Mouse (Mus musculus) CH12F3 (cell line): ENCODE data around the gene Gramd1a.

ENCODE experiments used
- in situ Hi-C: fragments of 300-500 bp; cut with MboI; formaldehyde crosslinking; loops from 2 replicates; pipeline ENCODE4 v1.14.3; 2020; ENCODE audit warnings: low sequenced_read_pairs

Gene Gramd1a

DNA sequence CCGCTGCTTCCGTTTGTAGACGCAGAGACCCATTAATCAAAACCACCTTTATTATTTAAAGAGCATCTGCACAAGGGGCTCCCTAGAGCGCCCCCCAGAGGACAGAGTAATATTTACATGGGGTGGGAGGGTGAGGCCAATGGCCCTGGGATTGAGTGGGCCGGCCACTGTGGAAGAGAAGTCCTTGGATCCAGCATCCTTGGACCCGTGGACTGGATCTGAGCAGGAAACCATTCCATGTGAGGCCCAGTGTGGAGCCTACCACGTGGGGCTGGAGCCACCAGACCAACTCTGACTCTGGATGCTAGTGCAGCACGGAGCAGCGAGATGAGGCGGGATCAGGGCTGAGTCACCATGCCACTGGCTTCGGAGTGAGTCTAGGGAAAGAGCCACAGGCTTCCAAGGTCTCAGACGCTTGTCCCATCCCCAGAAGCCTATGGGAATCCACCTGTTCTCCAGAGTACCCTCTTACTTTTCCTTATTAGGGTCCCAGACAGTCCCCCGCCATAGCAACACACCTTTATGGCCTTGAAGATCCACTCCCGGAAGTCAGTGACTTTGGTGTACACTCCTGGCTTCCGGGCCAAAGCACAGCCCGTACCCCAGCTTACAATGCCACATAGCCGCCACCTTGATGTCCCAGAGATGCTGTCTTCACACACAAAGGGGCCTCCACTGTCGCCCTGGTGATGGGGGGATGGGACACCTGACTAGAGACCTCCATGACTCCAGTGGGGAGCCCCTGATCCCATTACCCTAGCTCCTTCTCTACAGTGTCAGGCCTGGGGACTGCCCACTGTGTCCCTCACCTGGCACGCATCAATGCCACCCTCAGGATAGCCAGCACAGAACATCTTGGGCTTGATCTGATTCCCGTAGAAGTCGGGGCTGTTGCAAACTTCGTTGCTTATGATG, 56.7 kb downstream of the Gramd1a start:
- in situ Hi-C loops, result loop anchor here (5.0 to 10.0 kb wide), 2 partner anchors 37 to 124 kb away; partner anchors contain the start of genes Fam187b and Lsr

DNA sequence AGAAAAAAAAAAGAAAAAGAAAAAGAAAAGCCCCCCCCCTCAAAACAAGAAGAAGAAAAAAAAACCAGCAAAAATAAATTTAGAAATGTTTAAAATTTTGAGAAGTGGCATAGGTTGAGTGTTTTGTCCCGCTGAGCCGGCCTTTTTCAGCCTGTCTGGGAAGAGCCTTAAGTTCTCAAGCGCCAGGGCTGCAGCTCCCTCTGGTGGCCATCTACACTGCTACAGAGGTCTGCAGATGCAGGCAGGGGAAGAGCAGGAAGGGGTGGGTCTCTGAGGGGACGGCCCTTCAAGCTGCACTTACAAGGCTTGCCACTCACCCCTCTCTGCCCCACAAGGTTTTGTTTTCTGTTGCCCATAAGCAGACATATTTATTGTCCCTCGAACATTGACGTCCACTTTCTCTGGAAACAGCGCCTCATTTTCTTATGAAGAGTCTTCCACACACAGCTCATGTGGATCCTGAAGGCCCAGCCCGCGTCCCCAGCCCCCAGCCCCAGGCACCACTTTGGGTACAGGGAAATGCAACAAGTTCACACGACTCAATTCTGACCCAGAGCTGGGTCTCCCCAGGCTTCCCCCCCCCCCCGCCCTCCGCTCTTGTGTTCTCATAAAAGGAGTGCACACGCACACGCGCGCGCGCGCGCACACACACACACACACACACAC, 58.0 kb downstream of the Gramd1a start:
- in situ Hi-C loops, result loop anchor here (5.0 to 10.0 kb wide), 2 partner anchors 35 to 123 kb away; partner anchors contain the start of genes Fam187b and Lsr

DNA sequence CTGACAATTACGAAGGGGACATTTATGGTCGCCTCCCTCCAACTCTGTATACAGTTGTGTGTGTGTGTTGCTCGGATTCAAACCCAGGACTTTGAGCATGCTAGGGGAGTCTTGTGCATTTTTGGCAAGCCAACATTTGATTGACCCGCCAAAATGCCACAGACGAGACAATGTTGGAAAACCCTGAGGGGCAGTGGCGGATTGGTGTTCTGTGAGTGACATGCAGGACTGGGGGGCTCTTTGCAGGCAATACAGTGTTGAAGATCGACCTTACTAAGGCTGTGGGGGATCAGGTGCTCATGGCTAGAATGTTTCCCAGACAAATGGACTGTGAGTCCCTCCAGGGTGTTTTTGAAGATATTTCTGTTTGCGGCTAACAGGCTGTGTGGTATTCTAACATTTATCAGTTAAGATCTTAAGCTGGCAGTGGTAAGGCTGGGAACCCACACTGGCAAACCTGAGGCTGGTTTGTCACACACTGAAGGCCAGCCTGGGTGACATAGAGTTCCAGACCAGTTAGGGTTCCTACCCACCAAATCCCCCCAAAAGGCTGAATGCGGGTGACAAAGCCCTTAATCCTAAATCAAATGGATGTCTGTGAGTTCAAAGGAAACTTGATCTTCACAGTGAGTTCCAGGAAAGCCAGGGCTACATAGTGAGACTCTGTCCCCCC, 58.7 kb downstream of the Gramd1a start:
- in situ Hi-C loops, result loop anchor here (5.0 to 10.0 kb wide), 2 partner anchors 35 to 122 kb away; partner anchors contain the start of genes Fam187b and Lsr

DNA sequence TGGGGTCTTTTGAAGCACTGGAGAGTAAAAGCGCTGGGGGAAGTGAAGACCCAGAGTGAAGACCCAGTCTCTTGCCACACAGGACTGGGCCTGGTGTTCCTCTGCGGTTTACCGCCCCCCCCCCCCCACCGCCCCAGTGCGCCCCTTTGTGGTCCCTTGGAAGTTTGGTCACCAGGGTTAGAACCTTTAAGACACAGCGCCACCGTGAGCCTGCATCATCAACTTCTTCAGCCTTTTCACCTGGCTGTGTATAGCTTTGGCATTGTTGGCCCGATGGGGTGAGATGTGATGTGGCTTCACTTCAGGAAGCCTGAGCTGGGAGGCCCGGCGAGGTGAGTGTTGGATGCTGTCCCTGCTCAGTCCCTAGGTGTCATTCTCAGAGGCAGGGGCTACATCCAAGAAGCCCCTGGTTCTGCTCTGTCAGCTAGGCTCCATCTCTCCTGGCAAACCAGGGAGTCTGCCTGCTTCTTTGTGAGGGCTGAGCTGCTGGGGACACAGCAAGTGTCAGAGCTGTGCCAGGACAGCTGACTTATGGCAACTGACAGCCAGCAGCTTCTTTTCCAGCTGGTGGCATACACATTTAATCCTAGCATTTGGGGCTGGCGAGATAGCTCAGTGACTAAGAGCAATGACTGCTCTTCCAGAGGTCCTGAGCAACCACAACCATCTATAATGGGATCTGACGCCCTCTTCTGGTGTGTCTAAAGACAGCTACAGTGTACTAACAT, 60.8 kb downstream of the Gramd1a start:
- in situ Hi-C loops, result loop anchor here (5.0 to 10.0 kb wide), 2 partner anchors 33 to 120 kb away; partner anchors contain the start of genes Fam187b and Lsr

DNA sequence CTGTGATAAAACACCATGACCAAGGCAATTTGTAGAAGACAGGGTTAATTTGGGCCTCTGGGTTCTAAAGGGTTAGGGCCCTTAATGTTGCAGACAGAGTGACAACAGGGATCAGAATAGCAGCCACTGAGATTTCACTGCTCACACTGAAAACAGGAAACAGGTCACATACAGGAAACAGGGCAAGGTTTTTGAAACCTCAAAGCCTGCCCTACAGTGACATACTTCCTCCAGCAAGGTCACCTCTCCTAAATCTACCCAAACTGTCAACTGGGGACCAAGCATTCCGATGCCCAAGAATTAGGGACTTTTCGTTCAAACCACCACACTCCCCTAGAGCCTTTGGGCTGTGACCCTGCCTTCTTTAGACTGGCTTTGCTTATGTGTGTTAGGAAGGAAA, 66.0 kb downstream of the Gramd1a start:
- in situ Hi-C loops, result loop anchor here (10.0 kb wide), 1 partner anchor 115 kb away; the partner anchor contains the start of genes Fam187b and Lsr

DNA sequence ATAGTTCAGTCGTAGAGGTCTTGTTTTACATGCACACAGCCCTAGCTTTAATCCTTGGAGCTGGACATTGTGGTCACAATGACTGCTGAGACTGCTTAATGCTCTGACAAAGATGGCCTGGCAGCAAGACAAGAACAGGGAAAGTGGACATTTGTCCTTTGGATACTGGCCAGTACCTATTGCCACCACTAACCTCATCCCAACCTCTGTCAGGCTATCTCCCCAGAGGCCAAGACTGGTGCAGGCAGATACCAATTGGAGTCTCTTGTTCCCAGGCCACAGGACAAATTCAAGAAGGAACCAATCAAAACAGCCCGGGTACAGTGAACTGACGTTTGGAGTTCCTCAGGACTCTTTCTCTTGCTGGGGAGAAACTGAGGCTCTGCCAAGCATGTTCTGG, 67.5 kb downstream of the Gramd1a start:
- in situ Hi-C loops, result no loop called here

DNA sequence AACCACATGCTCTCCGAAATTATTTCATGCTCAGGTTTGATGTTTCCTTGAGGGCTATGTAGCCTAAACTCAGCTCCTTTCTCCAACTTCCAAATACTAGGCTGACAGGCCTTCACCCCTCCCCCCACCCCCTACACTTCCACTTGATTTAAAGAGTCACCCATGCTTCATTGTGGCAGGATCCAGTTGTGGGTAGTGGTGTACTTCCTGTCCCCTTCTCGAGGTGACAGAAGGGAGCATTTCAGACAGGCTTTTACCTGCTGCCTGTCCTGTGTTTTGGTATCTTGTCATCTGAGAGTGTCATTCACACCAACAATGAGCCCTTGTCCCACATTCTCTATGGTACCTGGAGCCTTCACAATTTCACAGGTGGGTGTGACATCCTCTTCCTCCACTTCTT, 68.4 kb downstream of the Gramd1a start:
- in situ Hi-C loops, result no loop called here

DNA sequence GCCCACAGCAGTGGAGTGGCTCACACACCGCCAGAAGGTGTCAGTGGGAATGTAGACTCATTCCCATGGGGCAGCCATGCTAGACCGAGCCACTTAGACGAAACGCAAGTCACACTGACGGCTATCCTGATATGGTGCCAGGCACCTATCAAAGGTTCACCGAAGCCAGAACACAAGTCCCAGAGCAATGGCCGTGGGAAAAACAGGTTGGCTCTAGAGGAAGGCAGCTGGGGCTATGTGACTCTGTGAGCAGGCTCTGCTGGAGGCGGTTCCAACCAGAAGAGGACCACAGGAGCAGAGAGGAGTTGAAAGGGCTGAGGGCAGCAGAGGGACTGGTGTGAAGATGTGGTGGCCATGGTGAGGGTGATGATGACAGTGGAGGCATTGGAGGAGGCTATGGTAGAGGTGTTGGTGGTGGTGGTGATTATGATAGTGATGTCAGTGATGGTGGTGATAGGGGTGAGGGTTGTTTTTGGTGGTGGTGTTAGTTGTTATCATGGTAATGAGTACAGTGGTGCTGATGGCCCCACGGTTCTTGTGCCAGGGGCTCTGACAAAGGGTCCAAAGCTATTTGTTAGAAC, 69.4 kb downstream of the Gramd1a start:
- in situ Hi-C loops, result no loop called here

DNA sequence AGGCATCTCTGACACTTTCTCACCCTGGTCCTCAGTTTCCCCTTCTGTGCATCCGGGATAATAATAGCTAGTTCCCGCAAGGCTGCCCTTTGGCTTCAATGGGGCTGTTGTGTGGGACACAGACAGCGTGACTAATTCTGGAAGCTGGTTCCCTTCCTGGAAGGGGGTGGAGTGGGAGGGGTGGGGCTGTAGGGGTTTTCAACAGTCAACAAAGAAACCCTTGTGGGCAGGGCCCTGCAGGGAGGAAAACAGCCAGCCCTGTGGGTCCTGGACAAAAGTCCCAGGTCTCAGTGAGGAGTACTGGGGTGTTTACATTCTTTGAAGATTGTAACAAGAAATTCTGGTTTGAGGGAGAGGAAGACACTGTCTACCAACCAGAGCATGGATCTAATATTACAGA, 70.5 kb downstream of the Gramd1a start:
- in situ Hi-C loops, result no loop called here

DNA sequence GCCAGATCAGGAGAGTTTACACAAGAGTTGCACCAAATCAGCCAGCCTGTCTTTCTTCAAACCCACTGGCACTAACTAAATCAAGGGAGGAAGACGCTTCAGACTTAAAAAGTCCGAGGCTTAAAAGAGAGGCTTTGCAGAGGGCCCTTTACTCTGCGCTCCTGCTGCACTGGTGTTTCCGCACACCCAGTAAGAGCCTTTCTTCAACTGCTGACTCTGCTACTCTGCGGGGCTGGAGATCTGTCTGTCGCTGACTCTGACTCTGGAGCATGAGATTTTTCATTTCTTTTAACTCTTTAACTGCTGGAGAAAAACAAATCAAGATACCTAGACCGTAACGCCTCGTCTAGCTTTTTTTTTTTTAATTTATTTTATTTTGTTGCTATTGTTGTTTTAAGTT, 71.6 kb downstream of the Gramd1a start:
- in situ Hi-C loops, result no loop called here

DNA sequence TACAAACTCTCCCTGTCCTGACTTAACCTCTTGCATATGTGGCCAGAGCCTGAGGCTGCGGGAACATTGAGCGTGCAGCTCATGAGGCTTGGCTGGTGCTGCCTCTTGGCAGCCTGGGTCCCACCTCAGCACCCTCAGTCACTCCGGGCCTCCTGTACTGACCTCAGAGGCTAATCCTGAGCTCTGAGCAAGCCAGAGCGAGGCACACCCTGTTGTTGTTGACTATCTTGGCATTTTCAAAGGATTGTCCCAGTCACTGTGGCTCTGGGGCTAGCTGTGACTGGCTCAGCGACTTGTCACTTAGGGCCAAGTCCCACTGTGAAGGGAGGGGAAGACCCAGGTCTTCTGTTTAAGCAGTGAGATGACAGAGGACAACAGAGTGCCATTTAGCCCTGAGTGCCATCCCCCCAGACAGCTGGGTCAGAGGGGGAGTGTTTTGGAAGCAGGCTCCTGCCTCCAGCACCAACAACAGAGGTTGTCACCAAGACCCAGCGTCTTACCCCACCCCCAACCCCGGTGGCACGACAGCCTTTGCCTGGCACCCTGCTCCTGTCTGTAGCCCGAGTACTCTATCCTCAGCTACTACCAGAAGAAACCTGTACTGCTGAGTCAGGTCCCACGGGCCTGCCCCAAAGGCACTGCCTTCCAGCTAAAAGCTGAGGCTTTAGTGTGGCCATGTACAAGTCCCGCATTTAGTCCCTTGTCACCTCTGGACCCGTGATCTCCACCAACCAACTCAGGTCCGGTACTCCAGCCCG, 72.7 kb downstream of the Gramd1a start:
- in situ Hi-C loops, result no loop called here

DNA sequence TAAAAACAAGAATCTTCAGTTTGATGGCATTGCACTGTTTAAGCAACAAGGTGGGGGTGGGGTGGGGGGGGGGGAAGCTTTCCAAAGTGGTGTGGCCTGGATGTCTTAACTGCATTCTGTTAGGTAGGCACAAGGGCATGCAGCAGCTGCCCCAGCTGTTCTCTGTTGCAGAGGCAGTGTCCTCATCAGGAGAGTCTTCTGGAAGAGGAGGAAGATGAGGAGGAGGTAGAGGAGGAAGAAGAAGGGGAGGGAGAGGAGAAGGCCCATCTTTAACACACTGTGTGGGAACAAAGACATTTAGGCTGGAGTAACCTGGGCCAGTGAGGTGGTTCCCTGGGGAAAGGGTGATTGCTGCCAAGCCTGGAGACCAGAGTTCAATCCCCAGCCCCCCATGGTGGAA, 73.6 kb downstream of the Gramd1a start:
- in situ Hi-C loops, result no loop called here

DNA sequence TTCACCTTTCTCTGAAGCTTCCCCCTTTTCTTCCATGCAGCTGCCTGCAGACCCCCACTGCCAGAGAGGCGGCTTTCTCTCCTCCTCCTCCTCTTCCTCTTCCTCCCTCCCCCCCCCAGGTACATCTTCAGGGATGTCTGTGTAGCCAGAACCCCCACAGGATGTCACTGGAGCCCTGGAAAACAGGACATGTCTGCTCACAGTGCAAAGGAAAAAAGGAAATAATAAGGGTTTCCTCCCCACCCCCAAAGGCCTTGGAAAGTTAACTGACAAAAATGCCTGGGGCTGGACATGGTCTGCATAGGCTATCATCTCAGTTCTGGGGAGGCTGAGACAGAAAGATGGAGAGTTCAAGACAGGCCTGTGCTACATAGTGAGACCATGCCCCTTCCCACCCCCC, 74.6 kb downstream of the Gramd1a start:
- in situ Hi-C loops, result no loop called here

DNA sequence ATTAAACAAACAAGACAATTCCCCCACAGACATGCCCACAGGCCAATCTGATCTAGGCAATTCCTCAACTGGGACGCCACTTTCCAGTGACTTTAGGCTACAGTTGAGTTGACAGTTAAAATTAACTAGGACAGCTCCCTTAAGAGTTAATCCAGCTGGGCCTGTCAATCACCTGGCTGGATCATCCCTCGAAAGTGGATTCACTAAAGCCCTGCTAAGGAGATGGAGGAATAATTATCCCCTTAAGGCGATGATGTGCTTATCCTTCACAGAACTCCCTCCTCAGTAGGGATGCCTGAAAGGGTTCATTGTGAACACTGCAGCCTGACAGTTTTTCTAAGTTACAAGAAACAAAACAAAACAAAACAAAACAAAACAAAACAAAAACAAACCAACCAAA, 75.1 kb downstream of the Gramd1a start:
- in situ Hi-C loops, result no loop called here
